Mouse (Mus musculus): ENCODE results near the gene Ttc7b. TPM values are rescaled to one million over a fixed set of nuclear protein-coding genes. Genes with fewer than 3 reads are reported as not detected.

Ttc7b gene
- total and polyA plus RNA-seq, 3 experiments, result 21.1 to 33.9 (median 26.8) TPM

DNA sequence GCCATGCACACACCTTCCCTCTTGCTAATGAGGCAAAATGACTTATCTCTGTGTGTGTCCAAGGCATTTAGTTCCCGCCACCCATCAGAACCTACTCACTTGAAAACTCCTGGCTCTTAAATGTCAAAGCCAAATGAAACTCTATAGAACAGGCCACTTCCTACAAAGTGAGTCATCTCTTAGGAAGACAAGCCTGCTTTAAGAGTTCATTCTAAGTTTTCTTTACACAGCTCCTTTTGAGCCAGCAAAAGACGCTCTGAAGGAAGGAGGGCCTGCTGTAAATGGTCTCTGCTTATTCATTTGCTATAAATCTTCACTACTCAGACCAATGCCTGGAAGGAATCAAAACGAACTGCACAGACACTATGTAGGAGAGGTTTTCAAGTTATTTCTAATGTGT is 116.2 kb downstream of the Ttc7b start:
- ATAC-seq (ENCODE audit: extremely low read depth, insufficient number of reproducible peaks, low FRiP score, poor library complexity, severe bottlenecking) (no peak), DNase-seq (ENCODE audit: low spot score) (no peak)
- Histone ChIP-seq H3K36me3 (replicated peaks) (peaks cover 16% of the 10 kb centered on the region), H3K27me3 (ENCODE audit: insufficient read depth, low read length) (peaks cover 10% of the 10 kb centered on the region), H3K9me3 (replicated peaks) (no peaks in the 10 kb centered on the region), H3K4me1 (ENCODE audit: insufficient read depth, low read depth, low read length) (peaks cover 2% of the 10 kb centered on the region; the same call in 1 of the 2 replicates), H3K4me3 (ENCODE audit: low read depth, low read length) (no peak overlapping the region)
- TF ChIP-seq TAL1 (conservative IDR thresholded peaks at IDR 0.05; ENCODE audit: low read depth, low read length) (no peak), GATA2 (IDR thresholded peaks at IDR 0.05; ENCODE audit: borderline replicate concordance, low read depth, low read length) (no peak), CTCF (IDR thresholded peaks at IDR 0.05; ENCODE audit: low read depth, low read length) (no peak), POLR2AphosphoS5 (IDR thresholded peaks at IDR 0.05; ENCODE audit: insufficient replicate concordance, low read depth, low read length) (no peak), GATA1 (IDR thresholded peaks at IDR 0.05; ENCODE audit: borderline replicate concordance, low read length) (no peak)

DNA sequence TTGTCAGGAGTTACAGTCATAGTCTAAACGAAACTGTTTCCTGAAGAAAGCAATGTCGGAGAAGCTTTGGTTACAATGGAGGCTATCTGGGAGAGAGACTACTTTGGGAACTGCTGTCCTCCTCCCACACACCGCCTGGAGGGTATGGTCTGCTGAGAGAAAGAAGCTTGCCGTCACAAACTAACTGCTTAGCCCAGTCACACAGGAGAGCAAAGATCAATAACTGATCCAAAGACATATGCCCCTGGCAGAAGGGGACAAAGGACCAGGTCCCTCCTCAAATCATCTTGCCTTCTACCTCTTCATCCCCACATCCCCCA is 117.7 kb downstream of the Ttc7b start:
- Histone ChIP-seq H3K36me3 (replicated peaks) (peaks cover 20% of the 10 kb centered on the region), H3K4me1 (ENCODE audit: insufficient read depth, low read depth, low read length) (peaks cover 9% of the 10 kb centered on the region; the same call in 1 of the 2 replicates), H3K9me3 (replicated peaks) (no peaks in the 10 kb centered on the region), H3K4me3 (ENCODE audit: low read depth, low read length) (no peak overlapping the region), H3K27me3 (ENCODE audit: insufficient read depth, low read length) (peaks cover 8% of the 10 kb centered on the region; the same call in 1 of the 2 replicates)
- TF ChIP-seq POLR2AphosphoS5 (IDR thresholded peaks at IDR 0.05; ENCODE audit: insufficient replicate concordance, low read depth, low read length), result no peak
- TF ChIP-seq CTCF (IDR thresholded peaks at IDR 0.05; ENCODE audit: low read depth, low read length), result no peak
- no peak for TF ChIP-seq GATA1 (IDR thresholded peaks at IDR 0.05; ENCODE audit: borderline replicate concordance, low read length)
- no peak for TF ChIP-seq GATA2 (IDR thresholded peaks at IDR 0.05; ENCODE audit: borderline replicate concordance, low read depth, low read length)
- TF ChIP-seq TAL1 (conservative IDR thresholded peaks at IDR 0.05; ENCODE audit: low read depth, low read length), result no peak
- DNase-seq (ENCODE audit: low spot score) (no peak), ATAC-seq (ENCODE audit: extremely low read depth, insufficient number of reproducible peaks, low FRiP score, poor library complexity, severe bottlenecking) (no peak)

DNA sequence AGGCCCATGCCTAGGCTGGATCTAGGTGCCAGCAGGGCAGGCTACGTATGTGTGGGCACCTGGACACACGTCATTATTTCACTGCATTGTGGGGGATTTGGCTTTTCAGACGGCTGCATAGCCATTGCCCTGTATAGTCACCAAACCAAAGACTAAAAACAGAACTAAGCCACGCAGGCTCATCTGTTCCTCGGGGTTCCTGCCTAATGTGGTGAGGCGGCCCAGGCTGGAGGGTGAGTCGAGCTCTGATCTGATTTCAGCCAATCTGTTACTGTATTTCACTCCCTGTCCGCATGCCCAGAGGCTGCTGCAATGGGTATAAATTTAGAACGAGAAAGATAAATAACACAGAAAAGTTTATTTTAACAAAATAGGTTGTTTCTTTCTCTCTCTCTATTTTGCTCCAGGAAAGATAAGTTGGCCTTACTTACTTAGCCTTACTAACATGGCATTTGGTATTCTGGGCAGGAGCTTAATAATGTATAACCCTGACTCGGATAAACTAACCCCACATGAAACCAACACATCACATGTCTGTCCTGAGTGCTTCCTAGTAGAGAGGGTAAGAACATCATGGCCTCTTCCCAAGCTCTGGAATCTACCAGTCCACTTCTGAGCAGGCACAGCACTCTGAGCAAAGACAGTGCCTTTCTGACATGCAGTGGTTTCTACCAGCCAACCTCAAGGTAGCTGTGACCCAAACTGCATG is 118.2 kb downstream of the Ttc7b start:
- Histone ChIP-seq H3K36me3 (replicated peaks) (peaks cover 20% of the 10 kb centered on the region), H3K4me1 (ENCODE audit: insufficient read depth, low read depth, low read length) (peaks cover 9% of the 10 kb centered on the region; the same call in 1 of the 2 replicates), H3K4me3 (ENCODE audit: low read depth, low read length) (no peak overlapping the region), H3K9me3 (replicated peaks) (no peaks in the 10 kb centered on the region), H3K27me3 (ENCODE audit: insufficient read depth, low read length) (peaks cover 8% of the 10 kb centered on the region; the same call in 1 of the 2 replicates)
- DNase-seq (ENCODE audit: low spot score) (no peak), ATAC-seq (ENCODE audit: extremely low read depth, insufficient number of reproducible peaks, low FRiP score, poor library complexity, severe bottlenecking) (no peak)
- TF ChIP-seq CTCF (IDR thresholded peaks at IDR 0.05; ENCODE audit: low read depth, low read length) (no peak), GATA2 (IDR thresholded peaks at IDR 0.05; ENCODE audit: borderline replicate concordance, low read depth, low read length) (no peak), GATA1 (IDR thresholded peaks at IDR 0.05; ENCODE audit: borderline replicate concordance, low read length) (no peak), POLR2AphosphoS5 (IDR thresholded peaks at IDR 0.05; ENCODE audit: insufficient replicate concordance, low read depth, low read length) (no peak), TAL1 (conservative IDR thresholded peaks at IDR 0.05; ENCODE audit: low read depth, low read length) (no peak)

DNA sequence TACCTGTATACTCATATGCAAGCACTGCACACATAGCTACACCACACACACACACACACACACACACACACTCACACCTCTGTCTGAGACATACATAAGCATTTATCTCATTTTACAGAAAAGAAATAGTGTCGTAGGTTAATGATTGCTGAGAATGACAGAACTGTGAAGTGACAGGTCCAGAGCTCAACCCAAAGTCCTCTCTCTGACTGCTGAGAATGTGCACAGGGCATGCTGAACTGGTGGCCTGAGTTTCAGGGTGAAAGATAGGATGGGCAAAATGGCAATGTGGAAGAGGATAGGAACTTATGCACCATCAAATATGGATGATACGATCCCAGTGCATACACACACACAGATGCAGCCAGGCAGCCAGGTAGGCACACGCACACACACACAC is 120.5 kb downstream of the Ttc7b start:
- ATAC-seq (ENCODE audit: extremely low read depth, insufficient number of reproducible peaks, low FRiP score, poor library complexity, severe bottlenecking) (no peak), DNase-seq (ENCODE audit: low spot score) (no peak)
- peaks cover 3% of the 10 kb centered on the region; the same call in 1 of the 2 replicates for H3K27me3 ChIP-seq (ENCODE audit: insufficient read depth, low read length)
- no peak overlapping the region for H3K4me3 ChIP-seq (ENCODE audit: low read depth, low read length)
- no peaks in the 10 kb centered on the region for H3K9me3 ChIP-seq (replicated peaks)
- H3K36me3 ChIP-seq (replicated peaks), result peaks cover 20% of the 10 kb centered on the region
- H3K4me1 ChIP-seq (ENCODE audit: insufficient read depth, low read depth, low read length), result peaks cover 21% of the 10 kb centered on the region
- no peak for TF ChIP-seq POLR2AphosphoS5 (IDR thresholded peaks at IDR 0.05; ENCODE audit: insufficient replicate concordance, low read depth, low read length)
- no peak for TF ChIP-seq CTCF (IDR thresholded peaks at IDR 0.05; ENCODE audit: low read depth, low read length)
- TF ChIP-seq GATA2 (IDR thresholded peaks at IDR 0.05; ENCODE audit: borderline replicate concordance, low read depth, low read length), result no peak
- no peak for TF ChIP-seq TAL1 (conservative IDR thresholded peaks at IDR 0.05; ENCODE audit: low read depth, low read length)
- TF ChIP-seq GATA1 (IDR thresholded peaks at IDR 0.05; ENCODE audit: borderline replicate concordance, low read length), result no peak

DNA sequence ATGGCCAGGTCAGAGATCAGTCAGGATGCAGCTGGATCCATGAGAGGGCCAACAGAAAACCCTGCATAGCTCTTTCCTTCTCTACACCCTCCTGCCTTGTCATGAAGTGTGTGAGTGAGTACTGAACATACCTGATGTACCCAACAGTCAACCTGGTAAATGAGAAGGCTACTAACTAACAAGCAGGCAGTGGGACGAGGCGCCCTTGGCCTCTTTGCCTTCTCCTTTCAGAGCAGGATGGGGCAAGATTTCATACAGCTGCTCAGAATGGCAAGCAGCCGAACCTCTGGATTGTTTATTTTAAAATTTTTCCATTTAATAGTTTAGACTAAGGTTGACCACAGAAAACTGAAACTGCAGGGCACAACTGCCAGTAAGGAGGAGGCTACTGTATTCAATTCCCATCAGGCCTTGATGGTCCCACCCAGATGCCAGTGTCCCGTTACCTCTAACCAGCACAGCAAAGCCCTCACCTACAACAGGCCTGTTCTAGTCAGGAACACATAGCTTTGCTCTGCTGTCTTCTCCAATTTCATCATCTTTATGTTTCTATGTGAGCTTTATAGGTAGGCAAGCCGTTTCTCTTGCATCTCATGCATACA is 121.4 kb downstream of the Ttc7b start:
- H3K27me3 ChIP-seq (ENCODE audit: insufficient read depth, low read length), result peaks cover 1% of the 10 kb centered on the region; the same call in 1 of the 2 replicates
- DNase-seq (ENCODE audit: low spot score) (no peak), ATAC-seq (ENCODE audit: extremely low read depth, insufficient number of reproducible peaks, low FRiP score, poor library complexity, severe bottlenecking) (no peak)
- H3K9me3 ChIP-seq (replicated peaks), result no peaks in the 10 kb centered on the region
- peaks cover 23% of the 10 kb centered on the region for H3K36me3 ChIP-seq (replicated peaks)
- TF ChIP-seq GATA2 (IDR thresholded peaks at IDR 0.05; ENCODE audit: borderline replicate concordance, low read depth, low read length), result no peak
- TF ChIP-seq TAL1 (conservative IDR thresholded peaks at IDR 0.05; ENCODE audit: low read depth, low read length), result no peak
- TF ChIP-seq GATA1 (IDR thresholded peaks at IDR 0.05; ENCODE audit: borderline replicate concordance, low read length), result no peak
- TF ChIP-seq POLR2AphosphoS5 (IDR thresholded peaks at IDR 0.05; ENCODE audit: insufficient replicate concordance, low read depth, low read length), result no peak
- TF ChIP-seq CTCF (IDR thresholded peaks at IDR 0.05; ENCODE audit: low read depth, low read length), result no peak
- peaks cover 28% of the 10 kb centered on the region for H3K4me1 ChIP-seq (ENCODE audit: insufficient read depth, low read depth, low read length)
- H3K4me3 ChIP-seq (ENCODE audit: low read depth, low read length), result no peak overlapping the region

DNA sequence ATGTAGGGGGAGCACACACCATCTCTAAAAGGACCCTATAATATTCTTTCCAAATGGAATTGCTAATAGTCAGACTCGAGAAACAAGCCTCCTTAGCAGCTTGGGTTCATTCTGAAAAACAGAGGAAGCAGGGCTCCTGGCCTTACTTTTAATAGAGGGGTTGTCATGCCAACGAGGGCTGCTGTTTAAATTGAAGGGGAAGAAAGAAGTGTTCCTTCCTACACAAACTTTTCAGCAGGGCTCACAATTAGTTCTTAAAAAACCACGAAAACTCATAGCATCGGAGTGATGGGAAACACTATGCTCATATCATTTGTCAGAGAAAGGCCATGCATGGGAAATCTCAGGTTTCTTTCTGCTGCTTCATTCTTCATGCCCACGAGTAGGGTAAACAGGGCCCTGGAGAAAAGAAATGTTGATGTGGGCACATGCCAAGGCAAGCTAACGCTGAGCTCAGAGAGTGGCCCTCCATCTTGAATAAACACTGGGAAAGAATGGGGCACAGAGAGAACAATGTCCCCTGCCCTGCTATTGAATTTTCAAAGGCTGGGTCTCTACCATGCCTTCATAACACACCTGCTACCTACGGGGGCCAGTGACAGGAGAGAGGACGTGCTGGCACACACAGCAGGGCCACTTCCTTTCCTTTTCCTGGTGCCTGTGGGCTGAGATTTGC is 122.2 kb downstream of the Ttc7b start:
- Histone ChIP-seq H3K27me3 (ENCODE audit: insufficient read depth, low read length) (no peaks in the 10 kb centered on the region), H3K4me3 (ENCODE audit: low read depth, low read length) (no peak overlapping the region), H3K36me3 (replicated peaks) (peaks cover 23% of the 10 kb centered on the region), H3K4me1 (ENCODE audit: insufficient read depth, low read depth, low read length) (peaks cover 36% of the 10 kb centered on the region), H3K9me3 (replicated peaks) (no peaks in the 10 kb centered on the region)
- ATAC-seq (ENCODE audit: extremely low read depth, insufficient number of reproducible peaks, low FRiP score, poor library complexity, severe bottlenecking) (no peak), DNase-seq (ENCODE audit: low spot score) (no peak)
- no peak for TF ChIP-seq GATA1 (IDR thresholded peaks at IDR 0.05; ENCODE audit: borderline replicate concordance, low read length)
- no peak for TF ChIP-seq GATA2 (IDR thresholded peaks at IDR 0.05; ENCODE audit: borderline replicate concordance, low read depth, low read length)
- TF ChIP-seq POLR2AphosphoS5 (IDR thresholded peaks at IDR 0.05; ENCODE audit: insufficient replicate concordance, low read depth, low read length), result no peak
- TF ChIP-seq CTCF (IDR thresholded peaks at IDR 0.05; ENCODE audit: low read depth, low read length), result no peak
- TF ChIP-seq TAL1 (conservative IDR thresholded peaks at IDR 0.05; ENCODE audit: low read depth, low read length), result no peak
